Mouse (Mus musculus): ENCODE data around the gene Creb1. TPM values are rescaled to one million over a fixed set of nuclear protein-coding genes. Genes with fewer than 3 reads are reported as not detected.

The Creb1 gene
- polyA plus RNA-seq, 1 experiment from 2014 or later: 32.0 TPM

- H3K4me1 ChIP-seq (ENCODE audit: control insufficient read depth in 2 of 2, insufficient read depth in 2 of 2, low read length in 2 of 2): peaks cover 5 to 11% of the 10 kb centered on the region in 2 experiments
- no peak overlapping the region for H3K4me3 ChIP-seq (ENCODE audit: control insufficient read depth in 1 of 2, insufficient read depth in 1 of 2, low read depth in 1 of 2, low read length in 2 of 2)
- H3K9ac ChIP-seq (ENCODE audit: low read length): no peak overlapping the region
- H3K4me2 ChIP-seq (ENCODE audit: low read length): no peak overlapping the region
- no peaks in the 10 kb centered on the region for H3K27me3 ChIP-seq (ENCODE audit: control insufficient read depth, insufficient read depth, low read length)
- no peak overlapping the region for H3K27ac ChIP-seq (replicated peaks in 1 of 2; ENCODE audit: control insufficient read depth in 1 of 2, insufficient read depth in 1 of 2, low read depth in 2 of 2, low read length in 2 of 2)
- H3K9me3 ChIP-seq (ENCODE audit: control insufficient read depth, low read length): no peaks in the 10 kb centered on the region
- H3K36me3 ChIP-seq (ENCODE audit: control insufficient read depth, insufficient read depth, low read length): peaks cover 32% of the 10 kb centered on the region
- 86% methylated on average over 9 of the region's 9 CpGs for WGBS
- ATAC-seq (ENCODE audit: insufficient number of reproducible peaks, insufficient read depth, low FRiP score, low read depth): no peak
Observed at GRCm38 (mm10) chr1:64614311-64614710, 81.9 kb downstream of the Creb1 start.

GRCm38 (mm10) chr1:64614801-64615345, 82.4 kb downstream of the Creb1 start:
- Histone ChIP-seq H3K36me3 (ENCODE audit: control insufficient read depth, insufficient read depth, low read length) (peaks cover 26% of the 10 kb centered on the region), H3K9me3 (ENCODE audit: control insufficient read depth, low read length) (no peaks in the 10 kb centered on the region), H3K4me2 (ENCODE audit: low read length) (peak overlapping the region; percentile 88; the same call in 1 of the 2 replicates), H3K4me1 (ENCODE audit: control insufficient read depth in 2 of 2, insufficient read depth in 2 of 2, low read length in 2 of 2) (peaks cover 5 to 11% of the 10 kb centered on the region in 2 experiments), H3K9ac (ENCODE audit: low read length) (no peak overlapping the region), H3K27ac (replicated peaks in 1 of 2; ENCODE audit: control insufficient read depth in 1 of 2, insufficient read depth in 1 of 2, low read depth in 2 of 2, low read length in 2 of 2) (peak overlapping the region in 1 of 2 experiments; percentile 10; a peak in 1 of 4 replicates), H3K27me3 (ENCODE audit: control insufficient read depth, insufficient read depth, low read length) (no peaks in the 10 kb centered on the region), H3K4me3 (ENCODE audit: control insufficient read depth in 1 of 2, insufficient read depth in 1 of 2, low read depth in 1 of 2, low read length in 2 of 2) (no peak overlapping the region)
- ATAC-seq (ENCODE audit: insufficient number of reproducible peaks, insufficient read depth, low FRiP score, low read depth): no peak
- WGBS: 82% methylated on average over 10 of the region's 10 CpGs

GRCm38 (mm10) chr1:64615531-64615991, 83.1 kb downstream of the Creb1 start:
- Histone ChIP-seq H3K4me2 (ENCODE audit: low read length) (peak overlapping the region; percentile 88), H3K4me1 (ENCODE audit: control insufficient read depth in 2 of 2, insufficient read depth in 2 of 2, low read length in 2 of 2) (peaks cover 2 to 11% of the 10 kb centered on the region in 2 experiments), H3K4me3 (ENCODE audit: control insufficient read depth in 1 of 2, insufficient read depth in 1 of 2, low read depth in 1 of 2, low read length in 2 of 2) (no peak overlapping the region), H3K27ac (replicated peaks in 1 of 2; ENCODE audit: control insufficient read depth in 1 of 2, insufficient read depth in 1 of 2, low read depth in 2 of 2, low read length in 2 of 2) (peak overlapping the region in 1 of 2 experiments; percentile 10; a peak in 1 of 4 replicates), H3K36me3 (ENCODE audit: control insufficient read depth, insufficient read depth, low read length) (peaks cover 21% of the 10 kb centered on the region), H3K9ac (ENCODE audit: low read length) (no peak overlapping the region), H3K9me3 (ENCODE audit: control insufficient read depth, low read length) (no peaks in the 10 kb centered on the region), H3K27me3 (ENCODE audit: control insufficient read depth, insufficient read depth, low read length) (no peaks in the 10 kb centered on the region)
- WGBS: 85% methylated on average over 11 of the region's 11 CpGs
- no peak for ATAC-seq (ENCODE audit: insufficient number of reproducible peaks, insufficient read depth, low FRiP score, low read depth)

GRCm38 (mm10) chr1:64616076-64616475, 83.6 kb downstream of the Creb1 start:
- peak overlapping the region; percentile 57 to 76; a peak in 3 of 4 replicates for H3K4me3 ChIP-seq (ENCODE audit: control insufficient read depth in 1 of 2, insufficient read depth in 1 of 2, low read depth in 1 of 2, low read length in 2 of 2)
- peak overlapping the region; percentile 88 for H3K4me2 ChIP-seq (ENCODE audit: low read length)
- no peak overlapping the region for H3K27ac ChIP-seq (replicated peaks in 1 of 2; ENCODE audit: control insufficient read depth in 1 of 2, insufficient read depth in 1 of 2, low read depth in 2 of 2, low read length in 2 of 2)
- H3K4me1 ChIP-seq (ENCODE audit: control insufficient read depth in 2 of 2, insufficient read depth in 2 of 2, low read length in 2 of 2): peaks cover 2 to 11% of the 10 kb centered on the region in 2 experiments
- ATAC-seq (ENCODE audit: insufficient number of reproducible peaks, insufficient read depth, low FRiP score, low read depth): no peak
- H3K36me3 ChIP-seq (ENCODE audit: control insufficient read depth, insufficient read depth, low read length): peaks cover 21% of the 10 kb centered on the region
- H3K9me3 ChIP-seq (ENCODE audit: control insufficient read depth, low read length): no peaks in the 10 kb centered on the region
- no peaks in the 10 kb centered on the region for H3K27me3 ChIP-seq (ENCODE audit: control insufficient read depth, insufficient read depth, low read length)
- 50% methylated on average over 6 of the region's 6 CpGs for WGBS
- peak overlapping the region; percentile 83 for H3K9ac ChIP-seq (ENCODE audit: low read length)

- peak overlapping the region; percentile 57 to 76 for H3K4me3 ChIP-seq (ENCODE audit: control insufficient read depth in 1 of 2, insufficient read depth in 1 of 2, low read depth in 1 of 2, low read length in 2 of 2)
- 5% methylated on average over 8 of the region's 8 CpGs for WGBS
- no peaks in the 10 kb centered on the region for H3K9me3 ChIP-seq (ENCODE audit: control insufficient read depth, low read length)
- no peaks in the 10 kb centered on the region for H3K27me3 ChIP-seq (ENCODE audit: control insufficient read depth, insufficient read depth, low read length)
- peak overlapping the region; percentile 83 for H3K9ac ChIP-seq (ENCODE audit: low read length)
- H3K4me2 ChIP-seq (ENCODE audit: low read length): peak overlapping the region; percentile 88
- ATAC-seq (ENCODE audit: insufficient number of reproducible peaks, insufficient read depth, low FRiP score, low read depth): no peak
- peaks cover 21% of the 10 kb centered on the region for H3K36me3 ChIP-seq (ENCODE audit: control insufficient read depth, insufficient read depth, low read length)
- peak overlapping the region; percentile 73 to 98 for H3K27ac ChIP-seq (replicated peaks in 1 of 2; ENCODE audit: control insufficient read depth in 1 of 2, insufficient read depth in 1 of 2, low read depth in 2 of 2, low read length in 2 of 2)
- peaks cover 2 to 11% of the 10 kb centered on the region in 2 experiments for H3K4me1 ChIP-seq (ENCODE audit: control insufficient read depth in 2 of 2, insufficient read depth in 2 of 2, low read length in 2 of 2)
Observed at GRCm38 (mm10) chr1:64616531-64616880, 84.1 kb downstream of the Creb1 start.

- Histone ChIP-seq H3K4me3 (ENCODE audit: control insufficient read depth in 1 of 2, insufficient read depth in 1 of 2, low read depth in 1 of 2, low read length in 2 of 2) (peak within 1 kb of the TSS; percentile 57 to 76), H3K27ac (replicated peaks in 1 of 2; ENCODE audit: control insufficient read depth in 1 of 2, insufficient read depth in 1 of 2, low read depth in 2 of 2, low read length in 2 of 2) (peak within 1 kb of the TSS; percentile 94 to 98), H3K9ac (ENCODE audit: low read length) (peak within 1 kb of the TSS; percentile 83), H3K36me3 (ENCODE audit: control insufficient read depth, insufficient read depth, low read length) (peaks cover 21% of the 10 kb centered on the region), H3K4me2 (ENCODE audit: low read length) (peak within 1 kb of the TSS; percentile 88), H3K4me1 (ENCODE audit: control insufficient read depth in 2 of 2, insufficient read depth in 2 of 2, low read length in 2 of 2) (peaks cover 2 to 11% of the 10 kb centered on the region in 2 experiments), H3K9me3 (ENCODE audit: control insufficient read depth, low read length) (no peaks in the 10 kb centered on the region), H3K27me3 (ENCODE audit: control insufficient read depth, insufficient read depth, low read length) (no peaks in the 10 kb centered on the region)
- peak; percentile 91 for ATAC-seq (ENCODE audit: insufficient number of reproducible peaks, insufficient read depth, low FRiP score, low read depth)
- under 1% methylated on average over 72 of the region's 72 CpGs for WGBS
Observed at GRCm38 (mm10) chr1:64616881-64617714, 84.7 kb downstream of the Creb1 start, which contains the start of gene Mettl21a. Gene Mettl21a, minus strand, starts transcription at chr1:64617242.

GRCm38 (mm10) chr1:64617715-64617984, 85.2 kb downstream of the Creb1 start:
- peak overlapping the region; percentile 83 for H3K9ac ChIP-seq (ENCODE audit: low read length)
- peaks cover 2 to 11% of the 10 kb centered on the region in 2 experiments for H3K4me1 ChIP-seq (ENCODE audit: control insufficient read depth in 2 of 2, insufficient read depth in 2 of 2, low read length in 2 of 2)
- H3K4me3 ChIP-seq (ENCODE audit: control insufficient read depth in 1 of 2, insufficient read depth in 1 of 2, low read depth in 1 of 2, low read length in 2 of 2): peak overlapping the region; percentile 57 to 76
- H3K9me3 ChIP-seq (ENCODE audit: control insufficient read depth, low read length): no peaks in the 10 kb centered on the region
- peak overlapping the region; percentile 88 for H3K4me2 ChIP-seq (ENCODE audit: low read length)
- WGBS: 0% methylated on average over 14 of the region's 15 CpGs
- ATAC-seq (ENCODE audit: insufficient number of reproducible peaks, insufficient read depth, low FRiP score, low read depth): peak; percentile 87
- H3K36me3 ChIP-seq (ENCODE audit: control insufficient read depth, insufficient read depth, low read length): peaks cover 18% of the 10 kb centered on the region
- peak overlapping the region; percentile 94 to 98 for H3K27ac ChIP-seq (replicated peaks in 1 of 2; ENCODE audit: control insufficient read depth in 1 of 2, insufficient read depth in 1 of 2, low read depth in 2 of 2, low read length in 2 of 2)
- no peaks in the 10 kb centered on the region for H3K27me3 ChIP-seq (ENCODE audit: control insufficient read depth, insufficient read depth, low read length)

Data from heart, embryonic 14.5 days (tissue).